Mouse (Mus musculus) limb, embryonic 11.5 days (tissue): ENCODE measurements at regions not wholly inside any gene's neighbourhood (a gene's known extent, or its start where the extent isn't known, plus 50 kb on each side); places are given as distances from the start of the nearest gene placed in this dataset. TPM values are rescaled to one million over a fixed set of nuclear protein-coding genes. Genes with fewer than 3 reads are reported as not detected.

Source experiments
- microRNA-seq: library from miRNA; unstranded; fragments of <30 nt; microRNA quantifications from one replicate; pipeline ENCODE4, GENCODE M21; 2016

Small RNAs in the stretch of these regions (microRNA-seq; reads per million reads assigned to microRNA genes)
- gene Gm25063: not detected
